Mouse (Mus musculus) T-cell, adult 2 months (primary cell): ENCODE measurements at regions not wholly inside any gene's neighbourhood (a gene's known extent, or its start where the extent isn't known, plus 50 kb on each side); places are given as distances from the start of the nearest gene placed in this dataset.

Experiments
- DNase-seq: peaks from one replicate; pipeline ENCODE4 v3.0.0; 2022; ENCODE audit warnings: low spot score

- no peak for DNase-seq
Measured at GRCm38 (mm10) chr15:50423082-50423665, 3461.5 kb upstream of the Gm7489 start.

GRCm38 (mm10) chr15:50449604-50450003 lies 3435.1 kb upstream of the Gm7489 start:
- DNase-seq = no peak

- no peak for DNase-seq
Measured at GRCm38 (mm10) chr15:50472626-50473025, 3412.1 kb upstream of the Gm7489 start.

- no peak for DNase-seq
Measured at GRCm38 (mm10) chr15:50498716-50499115, 3386.0 kb upstream of the Gm7489 start.

GRCm38 (mm10) chr15:50507999-50508624 lies 3376.6 kb upstream of the Gm7489 start:
- DNase-seq = no peak

GRCm38 (mm10) chr15:50513036-50513435 lies 3371.7 kb upstream of the Gm7489 start:
- no peak for DNase-seq

- DNase-seq = no peak
Measured at GRCm38 (mm10) chr15:50524841-50525240, 3359.9 kb upstream of the Gm7489 start.

- no peak for DNase-seq
Measured at GRCm38 (mm10) chr15:50534490-50534889, 3350.2 kb upstream of the Gm7489 start.

GRCm38 (mm10) chr15:50563611-50564010 lies 3321.1 kb upstream of the Gm7489 start:
- no peak for DNase-seq

GRCm38 (mm10) chr15:50580811-50581210 lies 3303.9 kb upstream of the Gm7489 start:
- DNase-seq = no peak

GRCm38 (mm10) chr15:50583951-50584350 lies 3300.8 kb upstream of the Gm7489 start:
- DNase-seq = no peak

- no peak for DNase-seq
Measured at GRCm38 (mm10) chr15:50585496-50585895, 3299.2 kb upstream of the Gm7489 start.
